Mouse (Mus musculus) cerebellum, adult 2 months (tissue): ENCODE data around the gene Casz1.

Experiments used
- CTCF ChIP-seq: fragments of 200-500 bp; IDR thresholded peaks from 2 replicates; pipeline ENCODE4 v1.5.1; 2011; ENCODE audit warnings: low read depth, mild to moderate bottlenecking, control low read depth, low read length, moderate library complexity, borderline replicate concordance; ENCODE audit not compliant: insufficient read depth
- POLR2A ChIP-seq: fragments of 200-500 bp; IDR thresholded peaks from 2 replicates; pipeline ENCODE4 v1.6.1; 2011; ENCODE audit warnings: low read length, control low read depth, borderline replicate concordance; ENCODE audit not compliant: insufficient read depth

GRCm38 (mm10) chr4:148938546-148938945, 134.3 kb downstream of the Casz1 start:
- TF ChIP-seq CTCF (no peak), POLR2A (no peak)
